Mouse (Mus musculus): ENCODE measurements at regions not wholly inside any gene's neighbourhood (a gene's known extent, or its start where the extent isn't known, plus 50 kb on each side); places are given as distances from the start of the nearest gene placed in this dataset.

DNA sequence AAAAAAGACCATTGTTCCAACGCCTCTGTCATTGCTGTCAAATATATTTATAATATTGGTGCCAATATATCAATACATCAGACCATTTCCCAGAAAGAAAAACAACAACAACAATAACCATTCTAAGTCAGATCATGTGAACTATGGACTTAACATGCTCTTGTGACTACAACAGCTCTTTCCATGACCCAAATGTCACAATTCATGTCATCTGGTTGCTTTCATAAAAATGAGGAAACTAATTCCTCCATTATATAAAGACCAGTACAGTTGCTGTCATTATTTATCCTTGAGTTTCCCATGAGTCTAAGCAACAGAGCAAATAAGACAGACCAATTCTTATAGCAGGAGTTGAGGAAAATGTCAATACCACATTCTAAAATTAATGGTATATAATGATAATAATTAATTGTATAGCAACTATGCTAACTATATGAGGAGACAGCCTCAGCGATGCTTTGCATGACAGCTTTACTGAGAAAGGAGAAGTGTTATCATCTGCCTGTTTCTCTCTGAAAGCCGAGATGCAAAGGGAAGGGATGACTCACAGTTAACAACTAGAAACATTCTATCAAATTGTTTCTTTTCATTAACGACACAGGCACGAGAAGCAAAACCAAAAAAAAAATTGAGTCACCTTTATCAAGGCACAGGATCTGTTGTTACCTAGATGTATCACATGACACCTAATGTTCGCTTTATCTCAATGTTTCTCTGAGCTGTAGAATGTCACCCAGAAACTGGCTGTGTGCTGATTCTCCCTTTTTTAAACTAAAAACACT is 115.4 kb upstream of the Atp2b1 start:
- intact Hi-C loops (cut with DNase I), result no loop called here
- no peak for DNase-seq

DNA sequence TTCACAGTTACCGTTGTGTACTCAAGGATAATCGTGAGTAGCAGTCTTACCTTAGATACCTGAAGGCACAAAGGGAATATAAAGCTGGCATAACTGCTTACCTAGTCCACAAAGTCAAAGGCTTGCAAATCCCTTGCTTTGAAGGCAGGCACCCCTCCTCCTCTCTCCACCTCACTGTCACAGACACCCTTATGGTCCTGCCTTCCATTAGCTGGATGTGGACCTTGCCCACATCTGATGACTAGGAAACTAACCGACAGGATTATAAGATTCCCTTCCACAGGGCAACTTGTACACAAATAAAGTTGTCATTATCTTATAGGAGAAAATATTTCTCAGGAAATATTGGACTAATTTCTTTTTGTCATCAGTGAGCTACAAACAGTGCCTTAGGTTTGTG is 114.4 kb upstream of the Atp2b1 start:
- intact Hi-C loops (cut with DNase I), result no loop called here
- no peak for DNase-seq

DNA sequence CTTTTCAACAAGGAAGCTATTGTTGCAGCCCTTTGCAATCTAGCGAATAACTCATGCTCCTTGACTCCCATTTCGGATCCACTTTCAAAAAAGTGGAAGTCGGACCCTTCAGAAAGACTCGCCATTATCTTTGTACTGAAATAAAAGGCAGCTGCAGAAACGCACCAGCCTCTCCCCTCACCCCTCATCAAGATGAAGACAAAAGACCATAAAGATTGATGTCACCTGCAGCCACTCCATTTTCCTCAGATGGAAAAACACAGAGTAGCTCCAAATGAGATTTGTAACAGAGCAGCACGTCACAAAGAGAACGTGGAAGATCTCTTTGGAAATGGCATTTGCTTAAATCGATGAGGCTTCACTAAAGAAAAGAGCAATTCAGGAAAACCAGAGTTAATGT is 113.3 kb upstream of the Atp2b1 start:
- no peak for DNase-seq
- intact Hi-C loops (cut with DNase I), result no loop called here

DNA sequence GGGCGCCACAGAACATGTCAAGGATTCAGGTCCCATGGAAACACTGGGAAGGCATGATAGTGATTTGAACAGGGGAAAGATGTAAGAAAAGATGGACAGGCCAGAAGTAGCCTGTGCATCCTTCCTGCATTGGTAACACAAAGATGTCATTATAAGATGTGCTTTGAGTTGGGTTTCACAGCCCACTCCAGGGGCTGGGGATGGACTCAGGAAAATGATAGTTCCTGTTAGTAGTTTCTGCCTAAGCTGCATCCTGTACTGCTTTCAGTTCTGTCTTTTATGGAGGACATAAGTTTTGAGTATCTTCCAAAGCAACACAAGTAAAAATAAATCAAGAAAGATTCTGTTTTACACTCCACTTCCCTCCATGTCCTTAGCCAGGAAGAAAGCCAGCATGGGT is 109.2 kb upstream of the Atp2b1 start:
- DNase-seq, result no peak
- intact Hi-C loops (cut with DNase I), result no loop called here

DNA sequence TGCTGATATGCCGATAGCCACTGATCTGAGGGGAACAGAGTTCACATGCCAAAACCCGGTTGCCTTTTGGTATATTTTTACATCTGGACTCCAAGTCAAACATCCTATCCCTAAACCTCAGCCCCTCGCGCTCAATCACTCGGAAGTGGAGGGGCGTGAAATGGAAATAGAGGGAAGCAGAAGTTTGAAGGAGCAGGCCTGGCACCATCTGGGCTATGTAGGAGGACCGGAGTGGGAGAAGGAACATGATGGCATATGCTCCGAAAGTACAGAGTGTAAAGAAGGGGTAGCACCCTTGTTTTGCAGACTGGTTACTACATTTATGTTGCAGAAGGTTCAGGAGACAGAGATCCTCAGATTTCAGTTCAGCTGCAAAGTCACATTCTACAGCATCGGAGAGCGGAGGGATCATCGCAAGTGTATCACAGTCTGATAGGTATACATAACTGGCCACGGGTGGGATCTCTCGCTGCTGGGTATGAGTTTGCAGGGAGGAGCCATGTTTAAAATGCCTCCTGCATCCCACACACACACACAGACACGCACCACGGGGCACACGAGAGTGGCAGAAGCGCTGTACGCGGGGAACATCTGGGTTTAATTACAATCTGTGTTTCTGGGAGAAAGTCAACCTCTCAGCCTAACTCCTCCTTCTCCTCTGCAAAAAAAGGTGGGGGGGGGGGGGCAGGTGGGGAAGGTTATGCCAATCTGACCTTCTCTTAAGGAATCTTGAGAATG is 107.2 kb upstream of the Atp2b1 start:
- no peak for DNase-seq
- intact Hi-C loops (cut with DNase I), result no loop called here

DNA sequence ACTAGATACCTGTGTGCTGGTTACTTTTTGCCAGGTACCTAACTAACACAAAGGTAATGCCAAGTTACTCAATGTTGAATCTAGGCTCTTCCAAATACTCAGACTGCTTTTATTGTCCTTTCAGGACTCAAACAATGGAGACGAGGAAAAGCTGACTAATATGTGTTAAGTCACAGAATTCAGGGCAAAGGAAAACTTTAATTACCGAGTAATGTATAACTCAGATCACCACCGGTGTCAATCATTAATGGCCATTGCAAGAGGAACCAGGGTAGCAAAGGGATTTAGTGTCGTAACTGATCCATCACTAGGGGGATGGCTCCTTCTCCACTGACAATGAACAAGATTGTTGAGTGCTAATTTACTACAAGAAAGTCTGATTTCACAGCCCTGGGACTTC is 105.6 kb upstream of the Atp2b1 start:
- intact Hi-C loops (cut with DNase I), result no loop called here
- DNase-seq, result no peak

DNA sequence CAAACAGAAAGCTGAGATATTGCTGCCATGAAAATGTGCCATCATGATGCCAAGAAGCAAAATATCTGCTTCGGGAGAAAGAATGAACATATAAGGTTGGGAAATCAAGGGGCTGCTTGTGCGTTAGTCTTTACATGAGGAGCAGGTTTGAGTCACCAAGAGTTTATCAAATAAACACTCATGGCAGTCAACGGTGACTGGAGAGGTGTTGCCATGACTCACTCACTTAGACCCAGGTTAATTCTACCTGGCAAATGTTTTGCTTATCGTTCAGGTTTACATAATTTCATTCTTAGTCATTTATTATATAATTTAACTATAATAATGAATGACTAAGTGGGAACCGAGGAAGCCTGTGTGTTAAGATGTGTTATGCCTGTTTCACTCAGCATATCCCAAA is 85.2 kb upstream of the Atp2b1 start:
- intact Hi-C loops (cut with DNase I), result no loop called here
- DNase-seq, result no peak

DNA sequence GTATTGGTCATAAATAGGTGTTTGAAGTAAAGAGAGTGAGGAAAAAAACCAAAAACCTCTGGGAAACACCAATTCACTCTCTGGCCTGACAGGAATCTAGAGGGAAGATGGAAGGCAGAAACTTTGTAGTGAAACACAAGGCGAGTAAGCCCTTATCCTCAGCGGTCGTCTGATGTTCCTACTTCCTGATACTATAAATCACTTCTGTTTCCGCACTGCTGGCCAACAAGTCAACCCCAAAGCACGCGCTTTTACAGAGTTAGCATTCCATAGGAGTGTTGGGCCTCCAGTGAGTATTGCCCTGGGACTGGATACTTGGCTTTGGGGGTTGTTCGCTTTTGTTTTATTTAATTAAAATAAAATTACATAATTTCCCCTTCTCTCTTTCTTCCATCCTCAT is 82.7 kb upstream of the Atp2b1 start:
- intact Hi-C loops (cut with DNase I), result no loop called here
- DNase-seq, result no peak

DNA sequence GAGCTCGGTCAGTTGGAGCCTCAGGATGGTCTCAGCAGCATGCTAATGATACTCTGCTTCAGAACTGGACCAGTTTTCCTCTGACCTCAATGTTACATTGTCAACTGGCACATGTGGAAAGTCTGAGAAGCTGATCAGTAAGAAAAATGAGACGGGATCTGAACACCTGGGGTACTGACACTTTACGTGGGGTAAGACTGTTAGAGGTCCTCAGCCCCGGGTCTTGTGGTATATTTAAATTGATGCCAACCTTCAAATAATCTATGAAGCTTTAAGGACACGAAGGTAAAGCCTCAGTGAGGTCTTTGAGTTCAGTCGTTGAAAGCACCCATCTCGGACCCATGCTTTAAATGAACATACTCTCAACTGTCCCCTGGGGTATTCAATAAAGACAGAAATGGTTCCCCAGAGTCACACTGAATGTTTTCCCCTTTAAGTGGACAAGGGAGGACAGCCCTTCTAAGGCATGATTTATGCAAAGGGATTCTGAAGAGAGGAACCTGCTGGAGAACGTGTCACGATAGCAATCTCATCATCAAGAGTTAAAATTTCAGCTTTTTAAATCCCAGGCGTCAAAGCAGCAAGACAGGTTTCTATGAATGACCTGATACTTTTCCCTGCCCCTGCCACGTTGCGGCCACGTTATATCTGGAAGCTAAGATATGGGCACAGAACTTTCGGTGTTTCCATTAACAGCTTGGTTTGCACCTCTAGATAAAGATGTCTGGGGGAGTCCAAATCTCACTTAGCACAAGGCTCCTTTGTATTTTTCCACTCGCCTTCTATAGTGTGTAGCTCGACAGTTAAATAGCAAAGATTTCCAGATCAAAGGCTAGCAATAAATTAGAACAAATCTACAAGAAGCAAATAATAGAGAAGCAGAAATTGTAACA is 76.7 kb upstream of the Atp2b1 start:
- intact Hi-C loops (cut with DNase I), result no loop called here
- no peak for DNase-seq

DNA sequence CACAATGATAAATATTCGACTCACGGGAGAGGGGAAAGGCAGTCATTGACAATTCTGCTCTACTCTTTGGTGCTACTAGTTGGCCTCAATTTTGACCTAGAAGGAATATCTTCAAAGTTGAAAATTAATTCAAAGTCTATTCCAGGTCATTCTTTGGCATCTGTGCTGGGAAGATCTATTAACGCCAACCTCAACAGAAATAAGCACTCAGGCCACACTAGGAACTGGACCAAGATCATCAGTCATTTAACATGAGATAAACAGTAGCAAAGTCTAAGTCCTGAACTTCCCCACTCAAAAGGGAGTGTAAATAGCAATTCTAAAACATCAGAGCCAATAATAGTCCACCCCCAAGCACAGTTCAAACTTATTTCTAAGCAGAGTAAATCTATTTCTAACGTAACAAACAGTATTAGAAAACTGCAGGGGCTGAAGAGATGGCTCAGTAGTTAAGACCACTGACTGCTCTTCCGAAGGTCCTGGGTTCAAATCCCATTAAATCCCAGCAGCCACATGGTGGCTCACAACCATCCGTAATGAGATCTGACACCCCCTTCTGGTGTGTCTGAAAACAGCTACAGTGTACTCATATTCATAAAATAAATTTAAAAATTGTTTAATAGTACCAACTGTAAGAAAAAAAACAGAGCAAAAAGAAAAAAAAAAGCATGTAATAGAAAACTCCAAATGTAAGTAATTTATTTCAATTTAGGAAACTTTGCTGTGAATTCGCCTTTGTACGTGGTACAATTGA is 75.1 kb upstream of the Atp2b1 start:
- intact Hi-C loops (cut with DNase I), result no loop called here

DNA sequence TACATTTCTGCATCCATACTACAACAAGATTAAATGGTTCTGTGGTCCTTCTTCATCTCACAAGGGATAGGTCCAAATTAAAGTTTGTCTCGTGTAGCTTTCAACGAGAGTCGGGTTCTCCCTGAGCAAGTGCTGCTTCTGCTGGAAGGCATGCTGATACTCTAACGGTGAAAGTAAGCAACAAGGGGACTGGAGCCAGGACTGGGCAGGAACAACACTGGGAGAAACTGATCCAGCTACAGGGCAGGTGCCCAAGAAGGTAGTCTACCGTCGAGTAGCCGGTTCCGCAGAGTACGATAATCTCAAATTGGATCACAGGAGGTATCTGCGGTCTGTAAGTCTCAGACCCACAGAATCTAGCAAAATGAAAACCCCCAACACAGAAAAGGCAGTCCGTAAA is 74.2 kb upstream of the Atp2b1 start:
- intact Hi-C loops (cut with DNase I), result no loop called here
- no peak for DNase-seq

More for the DNA sequence above, 75.1 kb upstream of the Atp2b1 start:
- DNase-seq, result no peak

DNA sequence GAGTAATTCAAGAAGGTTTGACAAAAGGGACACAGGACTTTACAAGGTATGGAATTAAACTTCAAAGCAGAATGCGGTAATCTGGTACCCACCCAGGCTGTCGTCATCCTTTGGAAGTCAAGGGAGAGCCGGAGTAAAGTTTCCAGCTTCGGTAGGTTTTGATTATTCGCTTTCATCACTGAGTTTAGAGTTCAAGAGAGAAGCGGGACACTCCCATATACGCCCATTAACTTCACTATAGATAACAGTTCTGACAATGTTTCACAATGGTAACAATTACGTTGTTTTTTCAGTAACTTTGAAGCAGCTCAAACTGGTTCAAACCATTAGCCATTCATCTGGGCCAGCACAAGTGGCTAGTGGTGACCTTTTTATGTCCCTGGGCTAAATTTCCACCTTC is 73.8 kb upstream of the Atp2b1 start:
- DNase-seq, result no peak
- intact Hi-C loops (cut with DNase I), result no loop called here

DNA sequence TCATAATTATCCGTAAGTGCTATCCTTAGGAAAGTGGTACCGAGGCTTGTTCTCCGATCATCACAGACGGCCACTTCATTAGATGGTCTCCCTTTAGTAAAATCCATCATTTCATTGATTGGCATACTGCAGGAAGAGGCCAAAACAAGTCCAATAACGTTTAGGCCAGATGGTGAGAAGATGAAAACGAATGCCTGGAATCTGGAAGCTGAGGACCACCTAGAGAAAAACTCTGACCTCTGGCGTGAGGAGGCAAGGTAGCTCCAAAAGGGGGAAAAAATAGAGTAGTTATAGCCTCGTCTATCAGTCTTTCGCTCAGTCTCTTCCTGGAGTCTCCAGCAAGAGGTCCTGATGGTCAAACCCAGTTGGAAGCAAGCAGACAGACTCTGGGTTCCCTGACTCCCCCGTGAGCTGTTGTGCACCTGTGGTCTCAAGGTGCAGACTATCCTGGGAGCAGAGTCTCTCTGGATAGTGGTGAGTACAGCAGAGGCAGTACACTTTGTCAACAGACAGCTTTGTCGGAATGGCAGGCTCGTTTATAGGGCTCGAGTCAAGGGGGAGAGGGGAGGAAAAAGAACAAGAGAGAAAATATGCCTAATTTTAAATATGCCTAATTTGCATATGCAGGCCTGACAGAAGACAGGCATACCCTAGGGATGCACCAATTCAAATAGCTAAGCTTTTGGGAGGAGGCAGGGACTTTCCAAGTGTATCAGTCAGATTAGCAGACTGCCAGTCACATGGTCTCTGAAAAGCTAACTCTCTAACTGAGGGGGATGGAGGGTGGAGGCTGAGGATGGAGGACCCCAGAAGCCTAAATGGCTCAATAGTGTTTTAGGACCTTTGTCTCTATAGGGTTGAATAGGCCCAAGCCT is 73.0 kb upstream of the Atp2b1 start:
- intact Hi-C loops (cut with DNase I), result no loop called here
- no peak for DNase-seq

DNA sequence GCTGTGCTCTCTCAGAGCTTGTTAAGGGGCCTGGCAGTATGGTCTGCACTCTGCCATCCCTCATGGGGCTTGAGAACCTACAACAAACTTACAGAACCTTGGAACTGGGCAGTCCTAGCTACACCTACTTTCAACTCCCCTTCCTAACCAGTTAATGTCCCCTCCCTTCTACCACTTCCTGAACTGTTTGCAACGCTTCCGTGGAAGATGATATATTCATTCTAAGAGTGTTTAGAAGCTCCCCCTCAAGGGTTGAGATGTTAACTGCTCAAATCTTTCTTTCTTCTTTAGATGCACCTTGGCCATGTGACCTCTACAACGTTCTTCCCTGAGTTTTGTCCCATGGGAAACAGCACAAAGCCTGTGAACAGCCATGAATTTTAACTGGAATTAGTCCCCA is 72.3 kb upstream of the Atp2b1 start:
- intact Hi-C loops (cut with DNase I), result no loop called here

DNA sequence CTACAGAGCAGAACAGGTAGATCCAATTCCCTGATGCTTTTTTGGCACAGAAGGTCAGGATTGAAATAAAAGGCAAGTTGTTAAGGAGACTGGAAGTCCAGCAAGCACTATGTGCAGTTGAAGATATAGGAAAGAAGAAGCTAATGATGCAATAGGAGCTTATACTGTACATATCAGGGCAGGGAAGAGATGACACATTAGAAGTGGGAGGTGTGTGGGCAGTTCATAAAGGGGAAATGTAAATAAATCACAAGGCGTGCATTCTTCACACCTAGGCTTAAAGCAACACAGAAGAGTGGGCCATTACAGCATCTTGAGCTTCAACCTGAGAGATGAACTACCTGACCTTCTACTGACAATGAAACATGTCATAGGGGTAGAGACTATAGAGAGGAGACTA is 71.5 kb upstream of the Atp2b1 start:
- no peak for DNase-seq
- intact Hi-C loops (cut with DNase I), result no loop called here

More for the DNA sequence above, 72.3 kb upstream of the Atp2b1 start:
- DNase-seq, result no peak

DNA sequence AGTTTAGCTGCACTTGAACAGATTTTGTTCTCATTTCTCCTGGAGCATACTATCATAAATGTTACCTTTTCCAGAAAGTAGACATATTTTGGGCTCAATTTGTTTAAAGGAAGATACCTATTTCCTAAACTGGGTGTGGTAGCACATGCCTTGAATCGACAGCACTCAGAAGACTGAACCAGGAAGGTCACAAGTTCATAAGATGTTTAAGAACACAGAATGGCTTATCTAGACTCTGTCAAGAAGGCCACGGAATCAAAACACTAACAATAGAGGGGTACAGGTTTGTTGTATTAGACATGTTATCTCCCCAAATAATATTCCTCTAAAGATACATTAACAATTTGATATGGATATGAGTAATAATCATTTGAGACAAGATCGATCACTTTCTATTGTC is 64.4 kb upstream of the Atp2b1 start:
- DNase-seq, result no peak
- intact Hi-C loops (cut with DNase I), result no loop called here

DNA sequence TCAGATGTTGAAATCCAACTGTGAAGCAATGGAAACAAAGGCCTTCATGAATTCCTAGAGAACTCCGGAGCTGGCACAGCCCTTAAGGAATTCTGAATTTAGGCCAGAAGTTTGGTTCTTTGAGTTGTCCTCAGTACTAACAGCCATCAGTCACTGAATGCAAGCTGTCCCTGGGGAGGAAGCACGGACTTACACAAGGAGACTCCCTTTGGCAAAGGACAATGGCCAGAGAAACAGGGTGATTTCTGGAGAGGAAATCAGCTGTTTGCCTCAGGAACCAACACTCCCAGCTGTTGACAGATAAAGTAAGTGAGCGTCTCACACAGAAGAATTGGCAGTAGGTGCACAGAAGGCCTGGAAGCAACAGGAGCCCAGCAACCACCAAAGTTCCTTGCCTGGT is 56.8 kb upstream of the Atp2b1 start:
- intact Hi-C loops (cut with DNase I), result no loop called here
- DNase-seq, result peak; percentile 66 to 68

DNA sequence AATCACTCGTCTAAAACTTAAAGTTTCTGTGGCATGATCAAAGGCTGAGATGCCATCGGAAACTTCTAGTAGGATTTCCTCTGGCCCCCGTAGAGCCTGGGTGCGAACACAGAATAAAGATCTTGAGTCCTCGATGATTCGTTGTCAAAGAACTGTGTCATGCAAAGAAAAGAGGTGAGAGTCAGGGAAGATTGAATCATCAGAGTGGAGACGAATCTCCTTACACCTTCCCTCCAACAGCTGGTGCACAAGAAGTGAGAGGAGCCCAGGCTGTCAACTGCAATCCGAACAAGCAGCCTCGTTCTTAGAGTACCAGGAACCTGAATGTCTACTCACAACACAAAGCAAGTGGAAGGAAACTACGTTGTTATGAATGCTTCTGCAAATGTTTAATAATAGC is 52.7 kb upstream of the Atp2b1 start:
- intact Hi-C loops (cut with DNase I), result no loop called here
- no peak for DNase-seq

DNA sequence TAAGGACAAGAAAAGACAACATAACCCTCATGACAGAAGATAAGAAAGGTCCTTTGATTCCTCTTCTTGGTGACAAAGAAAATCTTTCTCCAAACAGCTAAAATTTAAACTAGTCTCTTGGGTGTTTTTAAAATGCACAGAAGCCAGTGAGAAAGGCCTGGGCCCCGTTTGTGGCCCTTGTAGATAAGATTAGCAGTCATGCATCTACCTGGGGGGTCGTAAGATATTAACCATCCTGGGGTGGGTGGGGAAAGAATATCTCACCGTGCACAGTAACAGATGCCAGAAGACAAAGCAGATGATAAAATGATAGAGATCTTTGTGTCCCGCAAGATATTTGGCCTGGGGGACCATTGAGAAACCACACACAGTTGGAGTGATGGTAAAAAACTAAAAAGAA is 51.5 kb upstream of the Atp2b1 start:
- intact Hi-C loops (cut with DNase I), result no loop called here

DNA sequence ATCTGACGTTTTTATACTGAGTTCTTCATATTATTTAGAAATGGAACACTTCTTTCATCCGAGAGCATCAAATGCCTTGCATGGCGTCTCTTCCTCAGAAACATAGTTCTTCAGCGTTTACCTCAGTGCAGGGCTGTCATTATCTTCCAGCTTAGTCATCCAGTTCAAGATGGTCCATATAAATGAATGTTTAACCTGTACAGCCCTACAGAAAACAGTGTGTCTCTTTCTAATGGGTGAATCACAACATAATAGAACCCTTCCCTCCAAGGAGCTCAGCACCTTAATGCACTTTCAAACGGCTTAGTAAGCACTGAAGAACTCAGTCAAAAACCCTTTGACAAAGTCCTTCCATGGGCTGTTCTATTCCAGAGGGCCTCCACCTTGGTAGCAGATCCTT is 49.8 kb upstream of the Atp2b1 start:
- no peak for DNase-seq
- intact Hi-C loops (cut with DNase I), result no loop called here

More for the DNA sequence above, 51.5 kb upstream of the Atp2b1 start:
- no peak for DNase-seq
